Mouse (Mus musculus): ENCODE results near the gene Bdnf.

Gene Bdnf

GRCm38 (mm10) chr2:109706524-109706923, 32.0 kb downstream of the Bdnf start:
- no peak for DNase-seq (ENCODE audit: low read depth)

- DNase-seq (ENCODE audit: low read depth) = no peak
Measured at GRCm38 (mm10) chr2:109709346-109709745, 34.8 kb downstream of the Bdnf start.

GRCm38 (mm10) chr2:109711049-109711448, 36.5 kb downstream of the Bdnf start:
- no peak for DNase-seq (ENCODE audit: low read depth)

GRCm38 (mm10) chr2:109725261-109725660, 50.8 kb downstream of the Bdnf start:
- DNase-seq (ENCODE audit: low read depth) = no peak

- no peak for DNase-seq (ENCODE audit: low read depth)
Measured at GRCm38 (mm10) chr2:109725831-109726230, 51.3 kb downstream of the Bdnf start.

- DNase-seq (ENCODE audit: low read depth) = no peak
Measured at GRCm38 (mm10) chr2:109729221-109729620, 54.7 kb downstream of the Bdnf start.

GRCm38 (mm10) chr2:109733201-109734039, 58.9 kb downstream of the Bdnf start:
- DNase-seq (ENCODE audit: low read depth) = peak; percentile 21

- DNase-seq (ENCODE audit: low read depth) = no peak
Measured at GRCm38 (mm10) chr2:109734228-109734627, 59.7 kb downstream of the Bdnf start.

- DNase-seq (ENCODE audit: low read depth) = no peak
Measured at GRCm38 (mm10) chr2:109734666-109735065, 60.2 kb downstream of the Bdnf start.

GRCm38 (mm10) chr2:109735347-109735746, 60.8 kb downstream of the Bdnf start:
- DNase-seq (ENCODE audit: low read depth) = no peak

- DNase-seq (ENCODE audit: low read depth) = no peak
Measured at GRCm38 (mm10) chr2:109736306-109736705, 61.8 kb downstream of the Bdnf start.

- DNase-seq (ENCODE audit: low read depth) = peak; percentile 69
Measured at GRCm38 (mm10) chr2:109738331-109738730, 63.8 kb downstream of the Bdnf start.

- DNase-seq (ENCODE audit: low read depth) = no peak
Measured at GRCm38 (mm10) chr2:109743208-109743960, 68.9 kb downstream of the Bdnf start.

- DNase-seq (ENCODE audit: low read depth) = no peak
Measured at GRCm38 (mm10) chr2:109746223-109746622, 71.7 kb downstream of the Bdnf start.

GRCm38 (mm10) chr2:109748412-109748811, 73.9 kb downstream of the Bdnf start:
- DNase-seq (ENCODE audit: low read depth) = no peak

GRCm38 (mm10) chr2:109748815-109749214, 74.3 kb downstream of the Bdnf start:
- no peak for DNase-seq (ENCODE audit: low read depth)

GRCm38 (mm10) chr2:109749964-109750363, 75.5 kb downstream of the Bdnf start:
- no peak for DNase-seq (ENCODE audit: low read depth)

GRCm38 (mm10) chr2:109750484-109750883, 76.0 kb downstream of the Bdnf start:
- DNase-seq (ENCODE audit: low read depth) = no peak

- DNase-seq (ENCODE audit: low read depth) = no peak
Measured at GRCm38 (mm10) chr2:109756305-109756704, 81.8 kb downstream of the Bdnf start.

- DNase-seq (ENCODE audit: low read depth) = no peak
Measured at GRCm38 (mm10) chr2:109766772-109767171, 92.3 kb downstream of the Bdnf start.

- DNase-seq (ENCODE audit: low read depth) = no peak
Measured at GRCm38 (mm10) chr2:109768814-109769213, 94.3 kb downstream of the Bdnf start.

GRCm38 (mm10) chr2:109776374-109776773, 101.9 kb downstream of the Bdnf start:
- no peak for DNase-seq (ENCODE audit: low read depth)
